Mouse (Mus musculus) testis, postnatal 10 days (tissue): ENCODE results near the gene Coro1c.

Experiments
- DNase-seq: peaks from one replicate; pipeline ENCODE4 v3.0.0; 2021; ENCODE audit warnings: low spot score

Coro1c gene

DNA sequence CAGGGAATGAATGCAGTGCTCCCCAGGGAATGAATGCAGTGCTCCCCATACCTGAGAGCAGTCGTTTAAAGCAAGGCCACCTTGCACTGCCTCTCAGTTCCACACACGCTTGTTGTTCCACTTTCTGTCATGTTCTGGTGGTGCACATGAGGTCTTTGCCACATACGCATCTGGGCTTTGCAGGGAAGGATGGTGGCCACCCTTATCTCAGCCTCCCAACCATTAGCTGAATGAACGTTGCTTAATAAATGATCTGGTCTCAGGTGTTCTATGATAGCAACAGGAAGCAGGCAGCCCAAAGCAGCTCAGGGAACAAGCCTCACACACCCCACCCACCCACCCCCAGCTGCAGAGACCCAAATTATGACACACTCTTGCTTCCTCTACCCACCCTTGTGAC, 16.1 kb upstream of the Coro1c start:
- no peak for DNase-seq

DNA sequence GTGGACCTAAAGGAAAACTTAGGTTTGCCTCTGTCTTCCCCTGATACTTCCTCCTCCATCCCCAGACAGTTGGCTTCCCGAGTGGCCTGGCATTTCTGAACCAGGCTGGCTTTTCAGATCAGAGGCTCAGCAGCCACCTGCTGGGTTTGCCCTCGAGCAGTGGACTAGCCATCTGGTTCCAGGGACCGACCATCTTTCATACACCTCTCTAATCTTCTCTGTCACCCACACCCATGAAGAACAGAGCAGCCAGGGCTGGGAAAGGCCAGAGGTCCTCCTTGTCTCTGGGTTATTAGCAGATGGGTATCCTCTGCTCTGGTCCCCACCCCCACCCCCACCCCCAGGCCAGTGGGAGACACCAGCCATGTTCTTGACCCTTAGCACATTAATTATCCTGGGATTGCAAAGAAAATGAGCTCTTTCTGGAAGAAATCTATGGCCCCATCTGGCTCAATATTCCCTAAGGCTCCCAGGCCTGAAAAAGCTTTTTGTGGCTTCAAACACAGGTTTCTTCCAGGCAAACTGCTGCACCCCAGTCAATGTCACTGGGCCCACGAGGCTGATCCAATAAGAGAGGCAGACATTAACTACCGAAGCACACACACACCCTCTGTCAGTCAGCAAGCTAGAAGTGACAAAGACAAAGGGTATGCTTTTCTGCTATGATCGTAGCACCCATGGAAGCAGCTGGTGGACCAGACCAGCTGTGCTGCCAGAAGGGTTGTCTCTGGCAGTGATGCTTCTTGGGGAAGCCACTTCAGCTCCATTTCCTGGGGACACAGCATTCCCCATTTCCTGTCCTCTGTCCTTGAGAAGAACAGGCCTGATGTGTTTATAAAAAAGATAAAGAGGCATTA, 13.0 kb upstream of the Coro1c start:
- DNase-seq = no peak

DNA sequence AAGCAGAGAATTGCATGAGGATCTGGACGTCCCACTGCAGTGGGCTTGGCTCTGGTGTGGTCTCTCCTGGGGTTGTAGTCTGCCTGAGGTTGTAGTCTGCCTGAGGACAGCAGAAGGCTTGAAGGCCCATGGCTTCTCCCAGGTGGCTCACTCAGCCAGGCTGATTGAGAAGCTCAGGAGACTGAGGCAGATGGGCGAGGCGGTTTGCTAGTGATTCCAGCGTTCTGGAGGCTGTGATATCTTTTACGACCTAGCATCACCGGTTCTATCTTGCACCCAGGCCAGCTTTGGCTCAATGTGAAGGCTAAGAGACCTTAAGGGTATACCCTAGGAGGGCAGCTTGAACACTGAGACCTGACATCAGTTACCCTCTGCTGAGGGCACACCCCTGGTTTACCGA, 10.5 kb upstream of the Coro1c start:
- DNase-seq = no peak

DNA sequence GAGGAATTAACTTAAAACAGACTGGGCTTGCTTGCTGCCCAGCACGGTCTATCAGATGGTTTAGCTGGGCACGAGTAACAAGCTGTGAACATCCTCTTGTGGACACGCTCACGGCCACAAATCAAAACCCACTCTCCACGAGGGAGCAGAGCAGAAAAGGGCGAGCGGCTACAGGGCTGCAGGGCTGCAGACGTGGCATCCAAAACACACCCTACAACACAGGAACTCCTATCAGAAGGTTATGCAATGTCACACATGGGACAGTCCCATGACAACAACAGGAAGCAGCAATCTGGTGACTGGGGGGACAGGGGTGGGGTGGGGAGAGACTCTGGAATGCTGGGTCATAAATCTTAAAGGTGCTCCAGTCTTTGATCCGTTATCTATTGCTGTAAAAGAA, 10.1 kb upstream of the Coro1c start:
- no peak for DNase-seq

DNA sequence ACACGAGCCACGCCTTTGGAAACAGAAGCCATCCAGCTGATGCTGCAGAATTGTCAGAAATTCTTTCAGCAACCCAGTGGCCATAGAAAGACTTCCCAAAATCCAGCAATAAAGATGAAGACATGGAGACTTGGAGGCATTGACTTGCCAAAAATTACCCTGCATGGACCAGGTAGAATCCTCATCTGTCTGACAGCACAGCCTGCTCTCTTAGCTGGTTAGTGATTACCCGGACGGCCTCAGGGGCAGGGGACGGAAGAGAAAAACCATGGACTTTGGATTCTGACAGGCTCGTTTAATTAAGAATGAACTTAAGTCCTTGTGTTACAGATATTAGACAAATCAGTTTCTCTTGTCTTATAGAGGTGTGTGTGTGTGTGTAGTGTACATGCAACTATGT, 2.1 kb upstream of the Coro1c start:
- DNase-seq = no peak

DNA sequence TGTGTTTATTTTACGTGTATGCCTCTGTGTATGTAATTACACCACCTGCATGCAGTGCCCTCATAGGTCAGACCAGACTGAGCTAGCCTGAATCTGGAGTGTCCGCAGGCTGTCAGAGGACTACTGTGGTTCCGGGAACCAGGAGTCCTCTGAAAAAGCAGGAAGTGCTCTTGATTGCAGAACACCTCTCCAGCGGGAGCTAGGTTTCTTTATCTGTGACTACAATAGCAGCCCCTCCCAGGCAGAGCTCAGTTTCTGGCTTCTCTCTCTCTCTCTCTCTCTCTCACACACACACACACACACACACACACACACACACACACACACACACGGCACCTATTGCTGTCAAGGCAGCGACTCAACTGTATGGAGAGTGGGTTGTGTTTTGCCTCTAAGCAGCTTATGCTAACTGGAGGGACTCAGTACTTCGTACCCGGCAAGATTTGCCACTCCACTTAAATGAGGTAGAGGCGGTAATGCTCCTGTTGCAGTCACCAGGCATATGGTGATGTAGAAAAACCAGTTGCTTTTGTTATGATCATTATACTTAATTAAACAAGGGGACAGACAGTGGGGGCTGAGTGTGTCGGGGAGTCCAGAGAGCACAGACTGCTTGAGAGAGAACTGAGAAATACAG, 1.6 kb upstream of the Coro1c start:
- DNase-seq = no peak

DNA sequence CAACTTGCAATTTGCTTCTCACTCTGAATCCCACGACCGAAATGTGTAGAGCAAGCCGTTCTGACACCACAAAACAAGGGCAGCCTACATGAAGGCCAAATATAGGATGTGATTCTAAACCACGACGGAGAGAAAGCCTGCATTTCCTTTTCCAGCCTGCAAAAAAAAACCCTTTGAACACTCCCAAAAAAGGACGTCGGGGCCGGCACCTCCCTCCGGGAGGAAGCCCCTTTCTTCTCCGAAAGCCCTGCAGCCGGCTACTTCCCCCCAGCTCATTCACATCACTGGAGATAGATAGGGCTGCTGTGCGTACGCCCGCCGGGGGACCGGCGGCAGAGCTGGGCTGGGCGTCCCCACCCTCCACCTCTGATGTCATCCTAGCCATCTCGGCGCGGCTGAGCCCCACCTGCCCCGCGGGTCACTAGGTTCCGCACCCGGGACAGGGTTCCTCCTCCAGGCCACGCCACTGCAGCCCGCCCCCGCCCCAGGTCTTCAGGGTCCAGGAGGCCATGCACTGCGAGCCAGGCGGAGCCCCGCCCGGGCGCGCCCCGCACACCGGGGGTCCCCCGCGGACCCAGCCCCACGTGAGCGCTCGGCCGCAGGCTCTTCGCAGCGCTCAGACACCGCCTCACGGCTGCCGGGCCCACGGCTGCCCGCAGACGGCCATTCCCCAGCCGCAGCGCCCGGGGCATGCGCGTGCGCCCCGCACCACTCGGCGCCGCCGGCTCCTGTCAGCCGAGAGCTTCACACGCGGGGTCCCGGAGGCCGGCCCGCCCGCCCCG, 581 bp downstream of the Coro1c start:
- no peak for DNase-seq

DNA sequence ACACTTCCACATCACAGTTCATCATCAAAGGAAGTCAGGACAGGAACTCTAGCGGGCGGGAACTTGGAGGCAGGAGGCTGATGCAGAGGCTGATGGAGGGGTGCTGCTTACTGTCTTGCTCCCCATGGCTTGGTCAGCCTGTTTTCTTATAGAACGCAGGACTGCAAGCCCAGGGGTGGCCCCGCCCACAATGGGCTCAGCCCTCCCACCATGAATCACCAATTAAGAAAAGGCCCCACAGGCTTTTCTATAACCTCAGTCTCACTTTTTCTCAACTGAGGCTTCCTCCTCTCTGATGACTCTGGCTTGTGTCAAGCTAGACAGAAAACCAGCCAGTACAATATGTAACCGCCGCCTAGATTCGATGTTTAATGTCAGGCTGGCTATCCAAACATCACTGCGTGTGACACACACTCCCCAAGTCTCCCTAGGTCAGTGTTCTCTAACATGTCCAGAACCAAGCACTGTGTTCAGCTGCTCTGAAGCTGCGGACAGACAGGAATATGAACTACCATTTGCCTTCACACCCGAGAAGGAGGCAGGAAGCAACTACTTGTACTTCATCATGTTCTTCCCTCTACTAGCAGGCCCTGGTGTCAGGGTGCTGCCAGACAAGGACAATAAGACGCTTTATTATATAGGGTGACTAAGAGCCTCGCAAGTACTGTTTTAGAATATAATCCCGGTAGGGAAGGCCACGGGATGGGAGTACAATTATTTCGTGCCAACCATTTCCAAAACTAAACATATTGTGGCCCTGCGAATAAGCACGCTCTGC, 1.4 kb downstream of the Coro1c start:
- DNase-seq = no peak

DNA sequence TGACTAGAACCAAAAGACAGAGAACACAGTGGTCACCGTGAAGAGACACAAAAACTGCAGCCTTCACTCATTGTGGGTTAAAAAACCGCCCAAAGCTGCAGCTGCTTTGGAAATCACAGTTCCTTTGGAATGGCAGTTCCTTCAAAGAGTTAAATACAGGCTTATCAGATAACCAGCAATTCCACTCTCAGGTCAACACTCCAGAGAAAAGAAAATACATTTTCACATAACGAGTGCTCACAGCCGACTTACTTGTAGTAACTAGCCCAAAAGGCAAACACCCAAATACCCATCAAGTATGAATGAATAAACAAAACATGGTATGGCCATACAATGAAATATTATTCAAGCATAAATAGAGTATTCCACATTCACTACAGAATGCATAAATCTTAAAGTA, 3.6 kb downstream of the Coro1c start:
- no peak for DNase-seq

DNA sequence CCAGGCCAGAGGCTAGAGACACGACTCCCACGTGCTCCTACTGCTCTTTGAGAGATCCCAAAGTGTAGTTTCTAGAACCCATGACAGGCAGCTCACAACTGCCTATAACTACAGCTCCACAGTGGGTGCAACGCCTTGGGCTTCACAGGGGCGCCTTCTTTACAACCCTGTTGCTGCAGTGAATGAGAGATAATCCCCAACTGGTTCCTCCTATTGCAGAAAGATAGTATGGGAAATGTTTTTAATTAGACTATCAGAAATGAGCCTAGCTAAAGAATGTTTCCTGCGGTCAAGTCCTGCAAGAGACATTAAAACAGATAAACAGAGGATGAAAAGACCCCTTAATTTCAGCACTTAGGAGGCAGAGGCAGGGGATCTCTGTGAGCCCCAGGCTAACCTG, 5.6 kb downstream of the Coro1c start:
- no peak for DNase-seq

DNA sequence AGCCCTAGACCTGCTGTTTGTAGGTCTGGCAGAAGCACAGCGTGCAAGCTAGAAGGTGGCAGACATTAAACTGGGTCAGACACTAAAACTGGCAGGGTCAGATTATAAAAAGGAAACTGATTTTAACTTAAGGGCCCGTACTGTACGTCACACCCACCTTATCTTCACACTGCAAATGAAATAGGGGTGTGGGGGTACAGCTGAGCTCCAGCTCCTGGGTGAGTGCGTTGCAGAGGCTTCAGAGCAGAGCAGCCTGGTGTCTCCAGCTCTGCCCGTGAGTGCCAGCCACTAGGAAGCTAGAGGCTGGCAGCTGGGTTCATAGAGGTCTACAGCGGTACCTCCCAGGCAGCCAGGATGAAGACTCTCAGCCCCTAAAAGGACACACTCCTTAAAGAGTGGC, 6.5 kb downstream of the Coro1c start:
- DNase-seq = no peak

DNA sequence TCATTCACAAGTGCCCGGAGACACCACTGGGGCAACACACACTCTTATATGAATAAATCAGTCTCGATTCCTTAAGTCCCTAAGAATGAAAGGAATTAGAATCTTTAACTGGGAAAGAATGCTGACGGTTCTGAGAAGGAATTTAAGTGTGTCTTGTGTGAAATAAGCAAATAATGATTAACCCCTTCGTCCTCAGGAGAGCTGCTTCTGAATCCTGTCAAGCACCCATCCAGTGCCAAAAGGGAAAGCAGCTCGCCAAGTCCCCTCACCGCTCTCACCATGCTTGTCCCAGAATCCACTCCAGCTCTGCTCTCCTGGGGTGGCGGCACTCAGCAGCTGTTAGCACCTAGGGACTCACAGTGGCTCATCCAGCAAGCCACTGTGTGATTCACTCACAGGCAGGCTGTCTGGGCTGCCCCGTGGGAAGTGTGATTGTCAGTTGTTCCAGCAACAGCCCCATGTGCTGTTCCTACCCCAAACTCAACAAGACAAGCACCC, 7.4 kb downstream of the Coro1c start:
- DNase-seq = no peak

DNA sequence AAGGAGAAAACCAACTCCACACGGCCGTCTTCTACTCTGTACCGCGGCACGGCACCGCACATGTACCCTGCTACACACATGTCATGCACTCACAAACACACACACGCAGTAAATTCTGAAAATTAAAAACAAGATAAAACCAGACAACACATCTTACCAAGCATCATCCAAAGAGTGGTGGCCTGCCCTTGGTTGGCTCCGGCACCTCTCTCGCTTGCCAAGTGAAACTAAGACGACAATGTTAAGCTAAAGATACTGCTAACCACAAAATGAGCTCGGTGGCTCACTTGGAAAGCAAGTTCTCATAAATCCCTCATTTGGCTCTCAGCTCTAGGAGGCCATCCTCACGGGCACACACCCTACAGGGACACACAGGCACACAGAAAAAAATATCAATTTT, 9.0 kb downstream of the Coro1c start:
- DNase-seq = no peak

DNA sequence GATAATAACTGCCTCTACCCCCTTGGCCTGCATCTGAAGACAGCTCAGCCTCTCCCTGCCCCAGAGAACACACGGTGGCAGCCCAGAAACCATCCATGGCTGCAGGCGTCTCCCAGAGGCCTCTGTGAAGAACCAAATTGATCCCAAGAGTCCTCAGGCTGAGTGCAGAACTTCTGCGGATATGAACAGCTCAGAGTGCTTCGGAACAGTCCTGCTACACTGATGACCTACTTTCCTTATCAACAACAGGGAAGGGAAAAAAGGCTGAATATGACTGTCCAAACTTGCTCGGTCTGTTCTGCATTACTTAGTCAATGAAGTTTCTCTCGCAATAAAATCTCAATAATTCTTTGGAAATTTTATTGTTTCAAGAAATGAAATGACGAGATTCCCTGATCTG, 16.6 kb downstream of the Coro1c start:
- no peak for DNase-seq

DNA sequence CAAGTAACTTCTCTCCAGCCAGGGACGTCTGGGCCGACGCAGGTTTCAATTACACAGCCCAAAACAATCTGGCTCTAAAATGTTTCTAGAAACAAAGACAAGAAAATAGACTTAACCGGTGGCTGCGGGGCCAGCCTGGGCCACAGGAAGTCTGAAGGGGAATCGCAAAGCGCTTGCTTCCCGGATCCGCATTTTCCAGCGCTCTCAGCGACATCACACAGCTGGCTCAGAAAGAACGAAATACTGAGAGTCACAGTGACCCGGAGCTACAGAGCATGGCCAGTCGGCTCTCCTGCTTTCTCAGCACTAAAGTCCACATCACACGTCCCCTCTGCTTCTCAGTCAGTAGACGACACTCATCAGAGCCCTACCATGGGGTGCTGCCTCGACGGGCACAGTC, 17.7 kb downstream of the Coro1c start:
- no peak for DNase-seq

DNA sequence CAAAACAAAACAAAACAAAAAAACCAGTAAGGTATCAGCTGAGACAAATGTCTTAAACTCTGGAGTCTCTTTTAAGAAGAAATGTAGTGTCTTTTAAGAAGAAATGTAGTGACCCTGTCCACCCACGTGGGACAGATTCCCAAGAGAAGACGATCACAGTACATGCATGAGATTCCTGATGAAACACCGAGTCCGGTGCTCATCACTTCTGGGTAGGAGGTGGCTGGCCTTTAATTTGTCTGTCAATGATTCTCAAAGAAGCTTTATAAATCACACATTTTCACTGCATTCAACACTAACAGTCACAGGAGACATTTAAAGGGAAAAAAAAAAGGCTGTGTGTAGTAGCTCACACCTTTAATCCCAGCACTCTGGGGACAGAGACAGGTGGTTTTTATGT, 18.6 kb downstream of the Coro1c start:
- DNase-seq = no peak

DNA sequence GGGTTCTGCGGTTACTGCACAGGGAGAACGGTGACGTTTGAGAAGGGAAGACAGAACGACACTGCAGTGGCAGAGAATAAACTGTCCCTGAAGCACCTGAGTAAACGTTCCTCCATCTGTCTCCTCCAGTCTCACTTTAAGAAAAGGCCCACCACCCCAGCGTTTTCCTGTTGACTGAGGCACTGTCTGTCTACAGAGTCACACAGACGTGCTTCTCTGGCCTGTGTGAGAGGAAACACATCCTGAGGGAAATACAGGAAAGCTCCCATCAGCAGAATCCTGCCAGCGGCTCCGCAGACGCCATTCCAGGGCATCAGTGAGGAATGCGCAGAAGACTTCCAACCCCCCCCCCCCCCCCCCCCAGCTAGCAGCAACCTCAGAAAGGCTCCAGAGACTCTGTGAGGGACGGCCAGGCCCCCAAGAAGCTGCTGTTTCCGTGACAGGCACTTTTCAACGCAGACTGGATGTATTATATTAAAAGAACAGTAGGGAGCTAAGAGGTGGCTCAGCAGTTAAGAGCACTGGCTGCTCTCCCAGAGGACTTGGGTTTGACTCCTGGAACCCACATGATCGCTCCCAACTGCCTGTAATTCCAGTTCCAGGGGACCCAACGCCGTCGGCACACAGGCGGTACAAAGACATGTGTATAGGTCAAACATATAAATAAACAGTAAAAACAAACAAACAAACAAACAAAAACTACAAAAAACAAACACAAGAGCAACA, 19.2 kb downstream of the Coro1c start:
- no peak for DNase-seq

DNA sequence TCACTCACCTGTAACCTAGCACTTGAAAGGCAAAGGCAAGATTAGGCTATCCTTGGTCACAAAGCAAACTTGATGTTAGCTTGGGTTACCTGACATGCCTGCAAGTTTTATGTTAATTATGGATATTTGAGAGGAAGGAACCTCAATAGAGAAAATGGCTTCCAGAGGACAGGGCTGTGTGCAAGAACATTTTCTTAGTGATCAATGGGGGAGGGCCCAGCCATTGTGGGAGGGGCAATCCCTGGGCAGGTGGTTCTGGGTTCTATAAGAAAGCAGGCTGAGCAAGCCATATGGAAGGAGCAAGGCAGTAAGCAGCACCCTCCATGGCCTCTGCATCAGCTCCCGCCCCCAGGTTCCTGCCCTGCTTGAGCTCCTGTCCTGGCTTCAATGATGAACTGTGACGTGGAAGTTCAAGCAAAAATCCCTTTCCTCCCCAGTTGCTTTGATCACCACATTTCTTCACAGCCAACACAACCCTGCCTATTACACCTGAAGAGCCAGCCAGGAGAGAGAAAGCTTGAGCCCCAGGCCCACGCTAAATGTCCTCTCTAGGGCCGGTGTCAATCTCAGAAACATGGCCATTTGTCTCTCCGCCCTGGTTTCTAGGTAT, 20.3 kb downstream of the Coro1c start:
- no peak for DNase-seq

DNA sequence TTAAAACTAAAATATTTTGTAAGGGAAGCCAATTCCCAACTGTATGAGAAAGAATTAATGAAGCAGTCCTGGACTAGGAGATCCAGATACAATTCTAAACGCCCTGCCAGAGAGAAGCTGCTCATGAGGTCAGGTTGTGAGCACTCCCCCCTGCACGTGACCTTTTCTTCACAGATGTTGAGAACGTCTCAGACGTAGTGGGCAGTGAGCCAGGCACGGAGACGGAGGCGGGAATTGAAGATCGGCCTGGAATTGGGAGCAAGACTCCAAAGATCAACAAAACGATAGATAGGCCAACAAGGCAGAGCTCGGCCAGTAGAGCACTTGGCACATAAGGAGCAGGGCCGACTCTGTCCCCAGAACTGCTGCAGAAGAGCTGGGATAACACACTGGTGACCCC, 21.4 kb downstream of the Coro1c start:
- peak; percentile 70 for DNase-seq

DNA sequence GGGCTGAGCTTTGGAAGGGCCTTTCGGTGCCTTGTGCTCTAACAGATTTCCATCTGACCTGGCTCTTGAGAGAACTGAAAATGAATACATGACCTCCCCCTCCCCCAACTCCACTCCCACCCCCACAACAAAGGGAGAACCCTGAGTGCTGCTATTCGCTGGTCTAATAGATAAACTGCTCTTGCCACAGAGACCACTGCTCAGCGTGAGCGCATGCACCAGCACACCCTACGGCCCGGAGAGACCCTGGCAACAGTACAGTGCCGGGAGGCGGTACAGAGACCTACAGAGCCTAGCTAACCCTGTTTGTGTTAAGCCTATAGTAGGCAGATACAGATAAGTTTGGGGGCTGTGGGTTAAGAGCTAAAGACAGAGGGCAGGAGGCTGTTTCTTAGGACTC, 22.9 kb downstream of the Coro1c start:
- no peak for DNase-seq

DNA sequence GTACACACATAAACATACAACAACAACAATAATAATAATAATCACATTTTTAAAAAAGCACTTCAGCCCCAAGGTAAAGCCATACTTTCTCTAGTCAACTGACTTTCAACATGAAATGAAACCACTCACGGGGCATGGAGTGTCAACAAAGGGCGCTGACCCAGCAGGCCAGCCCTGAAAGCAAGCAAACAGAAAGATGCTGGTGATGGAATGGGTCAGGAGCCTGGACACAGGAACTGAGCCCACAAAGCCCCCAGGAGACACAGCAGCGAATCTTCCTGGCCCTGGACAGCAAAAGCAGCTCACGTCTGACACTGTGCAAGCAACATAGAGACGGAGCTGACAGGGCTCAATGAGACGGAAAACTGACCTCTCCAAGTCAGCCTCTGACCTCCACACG, 23.8 kb downstream of the Coro1c start:
- DNase-seq = no peak
